Mouse (Mus musculus): Measurements from ENCODE around the gene Mipol1. TPM values are rescaled to one million over a fixed set of nuclear protein-coding genes. Genes with fewer than 3 reads are reported as not detected.

Gene Mipol1
- total RNA-seq, 2 experiments from 2014 or later: 8.1 to 8.4 TPM

DNA sequence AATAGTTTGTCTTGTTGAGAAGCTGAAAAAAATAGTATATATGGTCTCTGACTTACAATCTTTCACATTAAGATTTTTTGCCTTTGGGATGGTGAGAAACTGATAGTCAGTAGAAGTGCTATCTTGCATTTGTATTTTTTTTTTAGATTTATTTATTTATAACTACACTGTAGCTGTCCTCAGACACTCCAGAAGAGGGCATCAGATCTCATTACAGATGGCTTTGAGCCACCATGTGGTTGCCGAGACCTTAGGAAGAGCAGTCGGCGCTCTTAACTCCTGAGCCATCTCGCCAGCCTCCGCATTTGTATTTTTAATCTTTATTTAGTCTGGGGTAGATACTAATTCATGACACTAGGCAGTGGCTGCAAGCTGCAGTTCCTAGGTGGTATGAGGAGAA is 3.2 kb downstream of the Mipol1 start:
- DNase-seq (ENCODE audit: low spot score in 2 of 2): no peak

- DNase-seq (ENCODE audit: low spot score in 2 of 2): no peak
Observed at GRCm38 (mm10) chr12:57243671-57244495, 13.7 kb downstream of the Mipol1 start.

GRCm38 (mm10) chr12:57258572-57258971 is 28.3 kb downstream of the Mipol1 start:
- no peak for DNase-seq (ENCODE audit: low spot score in 2 of 2)

- DNase-seq (ENCODE audit: low spot score in 2 of 2): no peak
Observed at GRCm38 (mm10) chr12:57275456-57275855, 45.2 kb downstream of the Mipol1 start.

GRCm38 (mm10) chr12:57281155-57282114 is 51.2 kb downstream of the Mipol1 start:
- peak in 1 of 2 experiments; percentile 2 for DNase-seq (ENCODE audit: low spot score in 2 of 2)

DNA sequence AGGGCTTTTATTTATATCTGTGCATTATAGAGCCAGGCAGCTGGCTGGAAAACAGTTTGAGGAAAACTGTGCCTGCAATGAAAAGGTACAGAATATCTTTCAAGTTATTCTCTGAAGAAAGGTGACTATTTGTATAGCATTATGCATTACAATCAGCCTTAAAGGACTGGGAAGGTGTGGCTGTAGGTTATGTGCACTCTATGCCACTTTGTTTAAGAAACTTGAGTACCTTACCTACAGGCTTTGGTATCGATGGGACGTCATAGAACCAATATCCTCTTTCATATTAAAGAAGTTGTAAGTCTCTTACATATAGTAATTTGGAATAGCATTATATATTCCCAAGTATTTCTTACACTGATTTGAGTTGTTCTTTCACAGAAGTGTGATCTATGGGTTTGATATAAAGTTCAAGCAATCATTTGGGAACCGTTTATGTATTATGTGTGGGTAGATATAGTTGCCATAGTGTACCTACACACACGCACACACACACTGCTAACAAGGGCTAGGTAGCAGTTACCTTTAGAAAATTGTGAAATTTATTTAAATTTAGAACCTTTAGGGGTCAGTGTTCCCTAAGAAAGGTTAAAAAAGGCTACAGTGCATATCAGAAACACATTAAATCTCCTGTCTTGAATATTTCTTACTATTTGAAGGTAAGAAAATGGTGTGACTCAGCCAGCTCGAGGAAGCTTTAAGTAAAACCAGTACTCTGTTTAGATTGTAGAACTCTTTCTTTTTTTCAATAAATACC is 55.3 kb downstream of the Mipol1 start:
- DNase-seq (ENCODE audit: low spot score in 2 of 2): no peak

GRCm38 (mm10) chr12:57307337-57307736 is 77.1 kb downstream of the Mipol1 start:
- no peak for DNase-seq (ENCODE audit: low spot score in 2 of 2)

- DNase-seq (ENCODE audit: low spot score in 2 of 2): no peak
Observed at GRCm38 (mm10) chr12:57307748-57308147, 77.5 kb downstream of the Mipol1 start.

DNA sequence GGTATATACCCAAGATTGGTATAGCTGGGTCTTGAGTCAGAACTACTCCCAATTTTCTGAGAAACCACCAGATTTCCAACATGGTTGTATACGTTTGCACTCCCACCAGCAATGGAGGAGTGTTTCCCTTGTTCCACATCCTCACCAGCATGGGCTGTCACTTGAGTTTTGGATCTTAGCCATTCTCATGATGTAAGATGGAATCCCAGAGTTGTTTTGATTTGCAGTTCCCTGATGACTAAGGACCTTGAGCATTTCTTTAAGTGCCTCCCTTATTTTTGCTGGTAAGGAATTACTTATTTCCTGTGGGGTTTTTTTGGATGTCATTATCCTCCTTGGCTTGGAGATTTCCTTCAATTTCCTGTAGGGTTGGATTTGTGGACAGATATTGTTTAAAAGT is 108.8 kb downstream of the Mipol1 start:
- no peak for DNase-seq (ENCODE audit: low spot score in 2 of 2)

DNA sequence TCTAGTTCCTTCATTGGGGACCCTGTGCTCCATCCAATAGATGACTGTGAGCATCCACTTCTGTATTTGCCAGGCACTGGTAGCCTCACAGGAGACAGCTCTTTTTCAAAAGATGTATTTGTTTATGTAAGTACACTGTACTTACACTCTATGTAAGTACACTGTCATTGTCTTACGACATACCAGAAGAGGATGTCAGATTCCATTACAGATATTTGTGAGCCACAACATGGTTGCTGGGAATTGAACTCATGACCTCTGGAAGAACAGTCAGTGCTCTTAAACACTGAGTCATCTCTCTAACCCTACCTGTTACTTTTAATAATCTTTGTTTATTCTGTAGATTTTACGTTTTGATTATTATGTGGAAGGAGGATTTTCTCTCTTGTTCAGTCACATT is 109.9 kb downstream of the Mipol1 start:
- DNase-seq (ENCODE audit: low spot score in 2 of 2): no peak

DNA sequence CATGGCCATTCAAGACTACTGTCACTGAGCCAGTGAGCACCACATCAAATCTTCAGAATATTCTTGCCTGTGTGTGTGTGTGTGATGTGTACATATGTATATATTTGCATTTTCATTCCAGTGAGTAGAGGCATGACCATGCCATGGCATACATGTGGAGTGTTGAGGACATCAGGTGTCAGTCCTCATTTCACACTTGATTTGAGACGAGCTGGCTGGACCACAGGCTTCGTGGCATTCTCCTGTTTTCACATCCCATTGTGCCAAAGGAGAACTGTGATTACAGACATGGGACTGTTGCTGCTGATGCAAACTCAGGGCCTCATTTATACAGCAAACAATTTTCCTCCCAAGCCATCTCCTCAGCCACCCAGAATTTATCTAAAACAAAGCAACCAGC is 132.5 kb downstream of the Mipol1 start:
- DNase-seq (ENCODE audit: low spot score in 2 of 2): no peak

DNA sequence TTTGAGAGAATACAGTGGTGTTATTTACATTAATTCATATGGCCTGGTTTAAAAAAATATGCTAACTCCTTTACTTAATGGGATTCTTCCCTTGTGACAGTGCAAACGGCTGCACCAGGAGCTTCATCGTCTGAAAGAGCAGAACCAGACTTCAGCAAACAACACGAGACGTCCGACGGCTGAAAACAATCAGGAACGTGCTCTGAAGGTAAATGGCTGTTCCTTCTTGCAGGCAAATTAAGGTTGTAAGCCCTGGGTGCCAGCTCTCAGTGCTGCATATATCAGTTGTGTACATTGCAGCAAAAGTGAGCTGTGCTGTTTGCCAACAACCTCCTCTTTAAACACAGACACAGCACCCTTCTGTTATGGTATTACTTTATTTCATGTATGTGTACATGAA is 133.8 kb downstream of the Mipol1 start:
- no peak for DNase-seq (ENCODE audit: low spot score in 2 of 2)

- no peak for DNase-seq (ENCODE audit: low spot score in 2 of 2)
Observed at GRCm38 (mm10) chr12:57371790-57372547, 141.7 kb downstream of the Mipol1 start.

DNA sequence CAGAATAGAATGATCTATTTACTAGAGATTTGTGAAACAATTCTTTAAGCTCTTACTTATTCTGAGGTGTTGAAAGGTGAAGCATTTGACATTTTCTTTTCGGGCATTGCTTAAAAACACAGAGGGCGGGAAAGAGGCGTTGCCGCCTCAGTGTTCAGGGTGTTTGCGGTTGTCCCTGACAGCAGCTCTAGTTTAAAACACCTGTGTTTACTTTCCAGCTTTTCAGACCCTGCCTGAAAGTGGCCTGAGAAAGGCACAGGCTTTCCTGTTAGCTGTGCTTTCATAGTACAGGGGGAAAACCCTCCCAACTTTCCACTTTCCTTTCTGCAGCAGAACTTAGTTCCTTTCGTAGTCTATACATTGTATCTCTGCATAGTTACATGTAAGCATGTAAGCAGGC is 152.6 kb downstream of the Mipol1 start:
- no peak for DNase-seq (ENCODE audit: low spot score in 2 of 2)

GRCm38 (mm10) chr12:57387588-57388292 is 157.5 kb downstream of the Mipol1 start:
- DNase-seq (ENCODE audit: low spot score in 2 of 2): no peak

DNA sequence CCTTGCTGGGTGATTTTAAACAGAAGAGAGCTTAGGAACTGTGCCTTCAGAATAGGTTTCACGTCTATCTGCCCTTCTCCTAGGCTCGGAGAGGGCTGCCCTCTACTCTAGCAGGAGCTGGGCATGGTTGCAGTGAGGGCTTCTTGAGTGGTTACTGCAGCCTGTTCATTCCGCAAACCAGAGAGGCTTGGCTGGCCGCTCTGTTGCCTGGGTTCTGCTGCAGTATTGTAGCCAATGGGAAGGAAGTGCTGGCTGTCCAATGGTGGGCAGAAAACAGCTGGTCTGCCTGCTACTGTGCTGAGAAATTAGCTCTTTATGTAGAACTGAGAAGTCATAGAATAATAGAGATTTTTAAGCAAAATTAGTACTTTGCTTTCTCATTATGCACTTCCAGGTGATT is 169.3 kb downstream of the Mipol1 start:
- no peak for DNase-seq (ENCODE audit: low spot score in 2 of 2)

DNA sequence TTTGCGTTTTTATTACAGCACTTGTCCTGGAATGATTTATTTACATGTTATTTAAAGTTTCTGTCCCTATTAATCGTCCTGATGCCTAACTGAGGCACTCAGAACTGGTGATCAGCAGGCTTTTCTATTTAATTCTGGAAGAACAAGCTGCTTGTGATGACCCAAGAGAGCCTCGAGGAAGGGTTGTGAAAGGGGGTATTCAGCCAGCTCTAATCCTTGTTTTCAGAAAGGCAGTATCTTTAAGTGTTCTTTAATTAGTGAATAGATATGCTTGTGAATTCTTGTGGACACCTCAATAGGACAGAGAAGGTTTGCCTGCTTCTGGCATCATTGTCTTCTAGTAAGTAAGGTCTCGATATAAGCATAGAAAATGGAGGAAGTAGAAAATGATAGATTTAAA is 170.0 kb downstream of the Mipol1 start:
- no peak for DNase-seq (ENCODE audit: low spot score in 2 of 2)

DNA sequence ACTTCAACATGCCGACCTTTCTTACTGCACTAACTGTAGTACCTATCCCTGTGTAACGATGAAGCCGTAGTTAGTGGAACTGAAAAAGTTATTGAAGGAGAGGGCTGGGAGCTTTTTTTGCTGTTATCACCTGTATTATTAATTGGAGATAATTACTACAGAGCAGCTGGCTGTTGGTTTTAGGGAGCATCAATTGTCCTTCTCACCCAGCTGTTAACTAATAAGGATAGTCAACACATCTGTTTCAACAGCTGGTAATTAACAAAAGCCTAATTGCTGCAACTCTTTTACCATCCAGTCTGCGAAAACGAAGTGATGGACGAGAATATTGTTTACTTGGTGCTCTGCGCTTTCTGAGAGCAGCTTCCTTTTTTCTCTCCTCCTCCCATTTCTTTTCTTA is 170.9 kb downstream of the Mipol1 start:
- DNase-seq (ENCODE audit: low spot score in 2 of 2): no peak

- no peak for DNase-seq (ENCODE audit: low spot score in 2 of 2)
Observed at GRCm38 (mm10) chr12:57402360-57402759, 172.1 kb downstream of the Mipol1 start.

GRCm38 (mm10) chr12:57409976-57410375 is 179.7 kb downstream of the Mipol1 start:
- DNase-seq (ENCODE audit: low spot score in 2 of 2): no peak

All from adrenal gland, adult 18-20 months (tissue).